Mouse (Mus musculus) left cerebral cortex, postnatal 10 days (tissue): ENCODE measurements around the gene Dock8. TPM values are rescaled to one million over a fixed set of nuclear protein-coding genes. Genes with fewer than 3 reads are reported as not detected.

Experiments used
- DNase-seq, 2 experiments: peaks; one replicate each; pipeline ENCODE4 v3.0.0; 2021 to 2022; ENCODE audit warnings: low spot score in 2 of 2, mixed read lengths in 1 of 2; ENCODE audit errors: extremely low spot score in 1 of 2
- intact Hi-C: fragments of 180-260 bp; cut with DNase I; formaldehyde crosslinking; loops from one replicate; pipeline ENCODE4 v1.15.1; 2025
- total RNA-seq, 2 experiments: library from RNA; stranded (reverse); gene quantifications; 2 replicates each; pipeline ENCODE4 v1.2.3; 2021

The Dock8 gene
- total RNA-seq, 2 experiments from 2014 or later = 3.5 to 4.2 TPM

DNA sequence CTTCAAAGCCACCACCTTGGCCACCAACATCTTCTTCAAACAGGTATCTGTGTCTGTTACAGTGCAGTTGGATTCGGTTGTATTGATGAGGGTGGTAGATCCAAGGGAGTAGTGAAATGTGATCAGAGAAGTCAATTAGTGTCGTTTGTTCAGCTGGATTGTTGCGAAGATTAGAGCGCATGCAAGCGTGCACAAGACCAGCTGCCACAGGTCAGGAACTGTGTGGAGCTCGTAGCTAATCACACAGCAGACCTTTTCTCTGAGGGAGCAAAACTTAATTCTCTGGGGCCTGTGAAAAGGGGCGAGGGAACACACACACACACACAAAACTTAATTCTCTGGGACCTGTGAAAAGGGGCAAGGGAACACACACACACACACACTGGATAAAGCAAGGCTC, 98.2 kb downstream of the Dock8 start:
- no peak for DNase-seq
- intact Hi-C loops = no loop called here

DNA sequence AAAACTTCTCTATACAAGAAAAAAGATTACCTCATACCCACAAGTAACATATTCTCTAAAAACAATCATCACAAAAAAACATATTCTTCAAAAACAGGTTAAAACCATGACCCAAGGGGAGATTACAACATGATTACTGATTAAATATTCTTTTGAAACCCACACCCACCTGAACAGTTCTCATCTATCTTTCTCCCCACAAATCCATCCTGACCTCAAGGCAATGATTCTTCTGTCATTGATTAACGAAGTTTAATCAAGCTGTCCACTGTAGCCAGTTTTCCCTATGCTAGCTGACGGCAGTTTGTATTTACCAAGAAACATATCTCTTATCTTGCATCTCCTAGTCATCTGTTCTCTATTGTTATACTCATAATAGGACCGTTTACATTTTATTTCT, 98.6 kb downstream of the Dock8 start:
- intact Hi-C loops = no loop called here
- DNase-seq = no peak

GRCm38 (mm10) chr19:25098941-25099340, 99.6 kb downstream of the Dock8 start:
- intact Hi-C loops = no loop called here
- DNase-seq = no peak

DNA sequence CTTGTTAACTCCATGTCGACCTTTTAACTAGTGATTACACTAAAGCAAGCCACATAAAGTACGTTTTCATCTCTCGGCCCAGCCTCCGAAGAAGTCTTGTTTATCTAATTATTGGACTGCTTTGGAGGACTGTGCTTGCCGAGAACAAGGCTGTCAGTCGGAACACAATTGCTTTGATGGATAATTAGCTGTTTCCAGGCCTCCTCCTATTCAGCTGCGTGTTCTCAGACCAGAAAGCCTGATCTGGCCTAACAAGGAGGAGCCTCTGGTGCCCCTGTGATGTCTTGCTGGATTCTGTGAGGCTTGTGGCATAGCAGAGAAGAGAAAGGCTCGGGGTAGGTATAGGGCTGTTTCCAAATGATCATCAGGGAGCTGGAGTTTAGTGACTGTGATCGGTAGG, 106.3 kb downstream of the Dock8 start:
- intact Hi-C loops = loop anchor here (10.0 kb wide), 3 partner anchors 141 to 529 kb away; partner anchors contain the start of gene Cbwd1

DNA sequence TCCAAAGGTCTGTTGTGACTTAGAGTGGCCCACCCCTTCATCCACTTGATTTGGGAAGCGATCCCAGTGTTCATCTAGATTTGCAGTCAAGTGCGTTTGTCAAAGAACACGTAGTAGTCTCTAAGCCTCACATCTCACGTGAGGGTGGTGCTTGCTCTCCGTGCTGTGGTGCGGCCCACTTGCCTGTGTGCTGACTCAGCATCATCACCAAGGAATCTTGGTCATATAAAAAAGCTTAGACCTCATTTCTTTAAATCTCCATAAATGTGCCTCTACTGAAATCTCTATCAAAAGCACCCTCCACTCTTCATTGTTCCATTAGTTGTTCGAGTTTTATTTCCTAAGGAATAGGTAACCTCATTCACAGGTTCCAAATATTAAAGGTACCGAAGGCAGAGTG, 107.0 kb downstream of the Dock8 start:
- intact Hi-C loops = loop anchor here (10.0 kb wide), 3 partner anchors 142 to 528 kb away; partner anchors contain the start of gene Cbwd1
- no peak for DNase-seq

More for the DNA sequence above, 106.3 kb downstream of the Dock8 start:
- no peak for DNase-seq

GRCm38 (mm10) chr19:25107417-25107816, 108.1 kb downstream of the Dock8 start:
- DNase-seq = no peak
- intact Hi-C loops = loop anchor here (10.0 kb wide), 3 partner anchors 143 to 527 kb away; partner anchors contain the start of gene Cbwd1

- DNase-seq = no peak
- intact Hi-C loops = no loop called here
Measured at GRCm38 (mm10) chr19:25111591-25112233, 112.4 kb downstream of the Dock8 start.

DNA sequence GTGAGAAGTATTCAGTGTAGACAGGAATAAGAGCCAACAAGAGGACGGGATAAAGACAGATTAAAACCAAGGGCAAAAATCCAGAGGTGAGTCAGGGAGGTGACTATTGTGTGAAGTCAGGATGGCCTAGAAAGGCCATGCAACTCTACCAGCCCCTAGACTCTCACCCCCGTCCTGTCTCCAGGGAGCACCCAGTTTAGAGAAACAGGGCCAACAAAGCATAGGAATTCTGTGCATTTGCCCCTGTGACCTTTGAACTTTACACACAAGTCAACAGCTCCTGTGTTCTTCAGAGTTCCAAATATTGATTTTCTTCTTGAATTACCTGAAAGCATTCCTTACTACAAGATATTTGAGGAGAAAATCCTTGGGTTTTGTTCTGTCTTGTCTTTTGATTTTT, 117.6 kb downstream of the Dock8 start:
- no peak for DNase-seq
- intact Hi-C loops = no loop called here

DNA sequence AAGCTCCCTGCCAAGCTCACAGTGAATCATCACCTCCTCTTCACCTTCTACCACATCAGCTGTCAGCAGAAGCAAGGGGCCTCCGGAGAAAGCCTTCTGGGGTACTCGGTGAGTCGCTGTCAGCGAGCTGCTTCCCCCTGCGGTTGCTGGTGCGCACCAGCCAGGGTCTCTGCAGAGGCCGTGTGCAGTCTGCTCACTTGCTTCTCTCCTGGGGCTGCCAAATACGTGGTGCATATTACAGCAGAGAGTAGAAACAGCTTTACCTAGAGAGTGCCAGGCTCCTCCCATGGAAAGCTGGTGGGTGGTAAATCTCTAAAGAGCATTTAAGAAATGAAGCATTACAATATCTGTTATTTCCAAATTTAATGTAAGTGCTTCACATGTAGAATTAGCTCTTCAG, 123.1 kb downstream of the Dock8 start:
- DNase-seq = no peak
- intact Hi-C loops = no loop called here

DNA sequence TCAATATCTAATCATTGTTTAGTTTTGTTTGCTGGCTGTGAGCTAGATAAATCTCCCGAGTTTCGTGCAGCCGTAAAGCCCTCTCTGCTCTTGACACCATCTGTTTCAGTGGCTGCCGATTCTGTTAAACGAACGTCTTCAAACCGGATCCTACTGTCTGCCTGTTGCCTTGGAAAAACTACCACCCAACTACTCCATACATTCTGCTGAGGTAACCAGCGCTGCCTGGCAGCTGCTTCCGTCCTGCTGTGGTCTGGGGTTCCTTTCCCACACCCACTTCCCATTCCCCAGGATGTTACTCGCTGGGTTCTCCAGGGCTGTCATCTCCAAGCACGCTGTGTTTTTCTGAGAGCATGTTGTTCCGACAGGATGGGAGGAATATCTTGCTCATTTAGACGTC, 123.7 kb downstream of the Dock8 start:
- intact Hi-C loops = no loop called here
- peak; percentile 25 to 67 for DNase-seq

- intact Hi-C loops = no loop called here
- no peak for DNase-seq
Measured at GRCm38 (mm10) chr19:25123461-25123860, 124.1 kb downstream of the Dock8 start.

GRCm38 (mm10) chr19:25132322-25132721, 133.0 kb downstream of the Dock8 start:
- intact Hi-C loops = loop anchor here (2.0 to 10.0 kb wide), 3 partner anchors 202 to 502 kb away; no protein-coding TSS in a partner anchor
- DNase-seq = peak in 1 of 2 experiments; percentile 19

GRCm38 (mm10) chr19:25133959-25134358, 134.6 kb downstream of the Dock8 start:
- no peak for DNase-seq
- intact Hi-C loops = loop anchor here (2.0 to 10.0 kb wide), 3 partner anchors 201 to 501 kb away; no protein-coding TSS in a partner anchor

GRCm38 (mm10) chr19:25136171-25136570, 136.8 kb downstream of the Dock8 start:
- DNase-seq = no peak
- intact Hi-C loops = loop anchor here (10.0 kb wide), 1 partner anchor 499 kb away; no protein-coding TSS in a partner anchor

- DNase-seq = no peak
- intact Hi-C loops = loop anchor here (10.0 kb wide), 1 partner anchor 497 kb away; no protein-coding TSS in a partner anchor
Measured at GRCm38 (mm10) chr19:25137907-25138820, 138.8 kb downstream of the Dock8 start.

DNA sequence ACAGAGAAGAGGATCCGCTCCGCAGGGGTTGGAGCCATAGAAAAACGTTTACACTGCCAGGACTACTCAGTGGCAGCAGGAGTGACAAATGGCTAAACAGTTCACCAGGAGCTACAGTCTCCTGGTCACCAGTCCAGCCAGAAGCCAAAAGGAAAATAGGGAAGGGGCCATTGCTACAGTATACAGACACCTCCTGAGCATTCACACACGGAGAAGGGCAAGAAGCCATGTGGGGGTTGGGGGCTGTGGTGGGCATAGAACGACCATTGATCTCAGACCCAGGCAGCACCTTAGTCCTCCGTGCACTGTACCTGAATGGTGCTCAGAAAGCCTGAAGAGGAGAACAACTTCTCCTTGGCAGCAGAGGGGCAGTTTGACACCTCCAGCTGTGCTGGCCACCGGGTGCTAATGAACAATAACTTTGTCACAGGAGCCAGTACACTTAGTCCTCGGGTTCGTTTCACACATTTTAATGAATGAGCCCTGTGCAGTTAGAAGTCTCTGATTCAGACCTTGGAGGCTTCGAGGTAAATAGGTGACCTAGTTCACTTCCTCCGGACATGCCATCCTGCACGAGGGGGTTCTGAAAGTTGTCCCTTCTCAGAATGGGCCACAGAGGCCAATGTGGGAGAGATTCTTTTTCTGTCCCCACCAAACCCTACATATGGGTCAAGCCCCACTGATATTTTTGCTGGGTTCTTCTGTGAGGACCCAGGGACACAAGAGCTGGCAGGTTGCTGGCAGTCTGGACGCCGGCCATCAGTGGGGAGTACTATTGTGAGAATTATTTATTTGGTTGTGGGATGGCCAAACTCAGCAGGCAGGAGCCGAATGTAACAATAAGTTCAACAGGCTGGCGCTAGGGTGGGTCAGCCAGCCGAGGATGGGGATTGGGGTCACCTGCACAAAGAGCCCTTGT, 145.0 kb downstream of the Dock8 start:
- intact Hi-C loops = no loop called here

DNA sequence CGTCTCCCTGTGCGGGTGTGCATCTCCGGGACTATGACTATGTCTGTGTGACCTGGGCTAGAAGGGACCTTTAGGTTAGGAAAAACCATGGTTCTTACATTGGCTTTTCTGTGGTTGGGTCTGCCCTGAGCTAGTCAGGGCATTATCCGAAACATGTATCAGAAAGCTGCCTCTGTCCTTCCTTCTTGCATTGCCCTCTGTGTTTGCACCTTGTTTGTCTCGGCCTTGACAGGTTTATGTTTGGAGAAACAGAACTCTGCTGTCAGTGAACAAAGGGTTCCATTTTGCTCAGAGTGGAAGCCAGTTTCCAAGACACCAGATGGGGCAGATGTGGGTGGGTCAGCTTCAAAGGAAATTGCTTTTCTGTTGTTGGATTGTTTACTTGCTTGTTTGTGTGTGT, 145.8 kb downstream of the Dock8 start:
- DNase-seq = no peak
- intact Hi-C loops = no loop called here

More for the DNA sequence above, 145.0 kb downstream of the Dock8 start:
- peak; percentile 49 to 53 for DNase-seq

GRCm38 (mm10) chr19:25146122-25146521, 146.8 kb downstream of the Dock8 start:
- intact Hi-C loops = no loop called here
- DNase-seq = no peak

DNA sequence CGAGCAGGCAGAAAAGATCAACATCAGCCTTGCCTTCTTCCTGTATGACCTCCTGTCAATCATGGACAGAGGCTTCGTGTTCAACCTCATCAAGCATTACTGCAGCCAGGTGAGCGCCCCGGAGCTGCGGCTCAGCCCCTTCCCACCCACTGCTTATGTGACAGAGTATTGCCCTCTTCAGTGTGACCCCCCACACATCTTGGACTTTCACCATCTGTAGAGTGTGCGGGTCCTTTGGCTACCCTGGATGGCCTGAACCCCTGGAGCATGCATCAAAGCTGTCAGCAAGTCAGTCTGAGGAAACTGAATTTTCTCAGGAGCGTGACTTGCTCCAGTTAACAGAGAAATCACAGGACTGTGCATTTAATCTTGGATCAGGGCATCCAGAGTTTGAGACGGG, 150.5 kb downstream of the Dock8 start:
- DNase-seq = no peak
- intact Hi-C loops = no loop called here
